Mouse (Mus musculus) NIH3T3 (cell line): ENCODE measurements around the gene Engase.
A peak's percentile ranks its signal among the peaks of the same experiment; 100 is the strongest.

ENCODE experiments used
- DNase-seq: peaks from one replicate; pipeline ENCODE4 v3.0.0-alpha.2; 2012; ENCODE audit warnings: low read depth

Gene Engase

DNA sequence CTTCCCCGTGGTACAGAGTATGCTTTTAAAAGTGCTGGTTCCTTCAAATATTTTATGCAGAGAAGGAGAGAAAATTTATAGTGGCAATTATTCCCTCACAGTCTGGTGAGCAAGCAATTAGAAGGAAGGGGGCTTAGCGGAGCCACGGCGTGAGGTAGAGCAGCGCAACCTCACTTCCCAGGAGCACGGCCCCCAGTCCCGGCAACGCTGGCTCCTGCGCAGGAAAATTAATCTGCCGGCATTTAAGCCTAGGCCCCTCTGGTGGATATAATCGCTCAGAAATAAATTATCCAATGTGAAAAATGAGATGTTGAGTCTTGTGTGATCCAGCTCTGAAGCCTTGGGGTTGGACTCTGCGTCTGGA is 12.3 kb downstream of the Engase start:
- DNase-seq = no peak

DNA sequence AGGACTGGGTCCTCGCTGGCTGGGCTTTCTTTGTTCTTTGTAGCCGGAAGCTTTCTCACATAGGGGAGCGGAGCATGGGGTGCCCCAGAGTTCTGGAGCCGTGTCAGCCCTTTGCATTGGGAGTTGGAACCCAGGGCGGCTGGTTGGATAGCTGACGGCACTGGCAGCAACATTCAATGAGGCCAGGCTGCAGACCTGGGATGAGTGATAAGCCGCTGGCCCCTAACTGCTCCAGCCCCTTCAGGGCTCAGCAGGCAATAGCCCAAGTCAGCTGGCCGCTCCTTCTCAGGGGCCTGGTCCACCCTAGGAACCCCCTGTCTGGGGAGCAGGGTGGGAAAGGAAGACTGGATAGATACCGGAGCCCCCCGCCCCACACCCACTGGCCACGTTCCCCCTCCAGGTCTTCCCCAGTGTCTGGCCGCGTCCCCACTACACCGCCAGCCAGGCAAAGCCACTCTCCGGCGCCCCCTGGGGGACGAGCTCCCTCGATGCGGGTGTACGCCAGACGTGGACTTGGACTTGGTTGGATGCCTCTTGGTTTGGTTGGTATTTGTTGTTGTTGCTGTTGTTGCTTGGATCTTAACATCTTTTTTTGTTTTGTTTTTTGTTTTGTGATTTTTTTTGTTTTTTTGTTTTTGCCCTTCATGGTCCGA is 14.1 kb downstream of the Engase start:
- peak; percentile 59 for DNase-seq

DNA sequence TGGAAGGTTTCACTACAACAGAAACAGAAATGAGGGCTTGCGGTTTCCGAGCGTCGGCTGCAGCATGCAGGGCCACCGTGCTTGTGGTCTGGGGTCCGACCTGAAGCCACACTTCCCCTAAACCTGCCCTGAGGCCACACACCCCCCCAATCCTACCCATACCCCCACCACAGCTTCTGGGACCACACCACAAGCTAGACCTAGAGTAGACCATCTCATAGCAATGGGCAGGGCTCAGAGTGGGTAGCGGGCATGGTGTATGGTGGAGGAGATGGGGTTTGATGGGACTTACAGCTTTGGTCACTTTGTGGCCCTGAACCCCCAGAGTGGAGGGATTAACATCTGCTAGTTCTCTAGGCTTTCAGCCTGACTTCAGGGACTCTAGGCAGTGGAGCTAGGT is 14.6 kb downstream of the Engase start:
- no peak for DNase-seq

DNA sequence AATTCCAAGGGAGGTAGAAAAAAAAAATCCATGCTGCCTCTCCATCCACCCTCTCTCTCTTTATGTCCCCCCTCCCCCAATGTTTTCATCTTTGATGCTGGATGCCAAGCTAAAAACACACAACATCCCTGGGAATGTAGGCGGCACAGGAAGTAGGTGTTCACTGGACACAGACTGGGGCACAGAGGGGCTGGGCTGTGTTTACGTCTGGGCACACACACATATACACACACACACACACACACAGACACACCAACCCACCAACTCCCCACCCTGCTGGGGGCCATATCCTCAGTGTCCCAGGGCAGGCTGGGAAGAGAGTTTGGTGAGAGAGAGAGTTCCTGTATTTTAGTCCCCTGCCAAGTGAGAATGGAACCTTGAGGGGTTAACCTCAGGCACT is 16.8 kb downstream of the Engase start:
- DNase-seq = no peak

DNA sequence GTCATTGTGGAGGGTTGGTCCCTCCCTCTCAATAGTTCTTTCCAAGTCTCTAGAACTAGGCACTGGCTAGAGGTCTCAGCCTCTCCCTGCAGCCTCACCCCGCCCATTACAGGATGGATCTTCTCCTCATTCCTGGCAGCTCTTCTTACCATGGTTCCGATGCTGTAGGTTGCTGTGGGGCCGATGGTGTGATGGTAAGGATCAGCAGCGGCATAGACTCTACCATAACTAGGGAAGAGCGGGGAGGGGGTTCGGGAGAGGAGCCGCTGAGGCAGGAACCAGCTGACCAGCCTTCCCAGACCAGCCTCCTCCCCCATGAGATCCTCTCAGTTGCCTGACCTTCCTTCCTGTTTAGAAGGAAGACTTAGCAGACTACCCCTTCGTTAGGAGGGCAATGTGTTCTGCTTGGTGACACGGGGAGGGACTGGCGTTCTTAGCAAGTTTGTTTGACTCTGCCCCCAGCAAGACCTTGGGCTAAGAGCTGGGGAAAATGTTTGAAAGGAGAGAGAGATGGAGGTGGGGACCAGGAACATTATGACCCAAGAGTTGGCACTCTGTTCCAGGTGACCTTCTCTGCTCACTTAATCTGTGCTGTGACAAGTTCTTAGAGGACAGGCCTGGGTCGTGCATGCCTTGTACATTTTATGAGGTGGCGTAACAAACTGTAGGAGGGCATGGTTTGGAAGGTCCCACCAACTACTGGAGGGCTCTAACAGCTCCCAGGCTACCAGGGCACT is 17.5 kb downstream of the Engase start:
- no peak for DNase-seq

DNA sequence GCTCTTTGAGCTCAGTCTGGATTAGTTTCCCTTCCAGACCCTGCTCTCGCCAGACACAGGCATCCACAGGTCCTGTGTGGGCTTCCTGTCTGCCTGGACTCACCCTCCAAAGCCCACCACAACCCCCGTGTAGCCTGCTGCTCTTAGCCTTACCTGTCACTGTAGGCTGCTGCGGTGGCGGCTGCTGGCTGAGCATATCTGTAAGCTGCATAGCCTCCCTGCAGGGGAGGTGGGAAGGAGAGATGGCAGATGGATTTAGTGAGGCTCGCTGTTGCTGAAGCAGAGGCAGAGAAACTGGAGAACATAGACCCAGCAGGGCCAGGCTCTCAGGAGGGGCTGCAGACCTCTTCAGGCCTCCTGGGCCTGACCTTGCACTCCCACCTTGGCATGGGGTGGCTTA is 18.4 kb downstream of the Engase start:
- DNase-seq = no peak

DNA sequence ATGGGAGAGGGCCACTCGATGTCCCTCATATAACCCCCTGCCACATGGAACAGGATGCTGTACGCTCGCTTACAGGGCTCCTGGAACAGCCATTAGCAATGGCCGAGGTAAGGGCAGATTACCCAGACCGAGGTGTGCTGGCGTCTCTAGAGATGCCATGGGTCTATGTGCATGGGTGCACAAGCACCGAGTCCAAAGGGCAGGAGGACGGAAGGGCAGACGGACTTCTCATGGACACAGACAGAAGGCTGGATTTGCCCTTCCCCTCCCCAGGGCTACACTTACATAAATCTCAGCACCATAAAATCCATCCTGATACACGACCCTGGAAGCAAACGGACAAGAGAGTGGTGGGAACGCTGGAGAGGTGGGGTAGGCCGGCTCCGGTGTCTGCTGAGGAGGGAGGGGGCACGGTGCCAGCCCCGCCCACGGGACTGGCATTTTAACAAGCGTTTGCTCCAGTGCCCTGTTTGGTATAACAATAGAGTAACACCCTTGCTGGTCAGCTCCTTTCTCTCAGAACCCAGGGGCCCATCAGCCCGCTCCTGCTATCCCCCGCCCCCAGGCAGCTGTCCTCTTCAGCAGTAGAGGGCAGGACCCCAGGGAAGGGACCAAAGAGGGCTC is 19.5 kb downstream of the Engase start:
- DNase-seq = no peak

DNA sequence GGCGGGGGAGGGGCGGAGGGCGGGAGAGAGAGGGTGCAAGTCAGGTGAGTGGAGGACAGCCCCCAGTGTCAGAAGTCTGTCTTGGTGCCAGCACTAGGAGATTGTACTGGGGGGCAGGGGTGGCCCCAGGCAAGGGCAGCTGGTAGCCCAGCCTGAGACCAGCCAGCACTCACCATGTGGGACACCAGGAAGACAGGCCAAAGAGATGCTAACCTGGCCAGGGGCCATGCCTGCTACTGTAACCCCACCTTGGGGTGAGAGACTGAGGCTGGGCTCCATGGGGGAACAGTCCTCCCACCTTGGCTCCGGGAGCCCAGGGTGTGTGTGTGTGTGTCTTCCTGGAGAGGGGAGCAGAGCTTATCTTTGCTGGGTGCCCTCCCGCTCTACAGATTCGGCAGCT is 26.4 kb downstream of the Engase start:
- DNase-seq = no peak

DNA sequence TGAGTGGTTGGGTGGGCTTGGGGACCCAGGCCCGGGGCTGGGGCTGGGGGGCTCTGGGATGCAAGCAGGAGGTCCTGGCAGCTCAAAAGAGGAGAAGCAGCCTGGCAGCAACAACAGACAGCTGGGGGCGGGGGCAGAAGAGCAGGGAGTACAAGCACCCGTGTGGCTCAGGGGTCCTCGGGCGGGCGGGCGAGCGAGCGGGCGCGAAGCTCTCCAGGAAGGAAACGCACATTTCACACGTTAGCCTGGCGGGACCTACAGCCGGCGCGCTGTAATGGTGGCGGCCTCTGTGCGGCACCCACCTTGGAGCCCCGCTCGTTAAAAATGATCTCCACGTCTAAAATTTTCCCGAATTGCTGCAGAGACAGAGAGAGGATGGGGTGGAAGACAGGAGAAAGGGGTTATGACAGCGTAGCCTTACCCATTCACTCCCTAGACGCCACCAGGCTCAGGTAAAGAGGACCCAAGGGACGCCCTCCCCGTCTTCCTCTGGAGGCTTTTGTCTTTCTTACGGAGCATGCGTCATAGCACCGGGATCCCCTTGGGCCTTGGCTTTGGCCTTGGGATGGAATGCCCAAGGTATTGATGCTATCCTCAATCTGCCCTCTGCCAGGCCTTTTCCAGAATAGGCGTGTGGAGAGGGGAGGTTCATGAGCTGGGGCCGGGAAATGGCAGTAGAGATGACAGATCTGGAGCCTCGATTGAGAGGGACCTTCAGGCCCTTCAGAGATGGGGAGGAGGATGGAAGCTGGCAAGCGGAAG is 27.0 kb downstream of the Engase start:
- no peak for DNase-seq

DNA sequence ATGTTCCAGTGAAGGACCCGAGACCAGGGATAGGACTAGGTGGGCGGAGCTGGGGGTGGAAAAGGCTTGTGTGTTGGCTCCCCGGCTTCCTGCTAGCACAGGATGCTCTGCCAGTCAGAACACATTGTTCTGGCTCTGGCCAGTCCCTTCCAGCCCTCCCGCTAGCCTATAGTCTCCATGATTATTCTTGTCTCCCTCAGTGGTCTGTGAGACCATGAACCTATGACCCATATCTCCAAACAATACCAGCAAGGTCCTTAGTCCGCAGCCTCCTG is 27.5 kb downstream of the Engase start:
- no peak for DNase-seq

DNA sequence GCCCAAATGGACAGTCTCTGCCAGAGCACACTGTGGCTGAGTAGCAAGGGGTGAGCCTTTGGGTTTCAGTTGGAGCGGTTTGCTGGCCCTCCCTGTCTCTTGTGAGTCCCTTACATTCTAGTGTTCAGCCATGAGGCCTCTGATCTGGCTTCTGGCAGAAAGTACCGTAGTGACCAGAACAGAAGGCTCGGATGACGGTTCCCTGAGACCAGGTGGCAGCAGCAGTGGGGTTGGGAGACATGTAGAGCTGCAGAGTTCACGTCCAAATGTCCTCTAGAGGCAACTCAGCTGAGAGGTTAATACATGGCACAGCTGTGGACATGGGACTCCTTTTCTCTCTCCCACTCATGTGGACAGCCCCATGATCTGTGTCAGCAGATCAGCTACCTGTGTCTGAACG is 30.5 kb downstream of the Engase start:
- no peak for DNase-seq

DNA sequence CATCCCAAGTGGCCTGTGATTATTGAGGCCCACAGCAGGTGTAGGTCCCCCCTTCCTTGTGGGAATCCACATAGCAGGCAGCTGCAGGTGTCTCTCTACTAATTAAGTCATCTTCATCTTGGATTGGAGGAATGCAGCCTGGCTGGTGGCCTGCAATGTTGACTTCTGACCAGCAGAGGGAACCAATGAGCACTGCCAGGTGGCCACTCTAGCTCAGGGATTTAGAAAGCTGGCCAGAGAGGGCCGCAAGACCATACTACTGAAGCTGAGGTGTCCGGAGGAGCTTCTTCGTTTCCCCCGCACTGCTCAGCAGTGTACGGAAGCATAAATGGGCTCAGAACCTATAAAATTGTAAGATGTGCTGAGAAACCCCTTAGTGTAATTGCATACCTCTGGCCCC is 31.3 kb downstream of the Engase start:
- peak; percentile 80 for DNase-seq

DNA sequence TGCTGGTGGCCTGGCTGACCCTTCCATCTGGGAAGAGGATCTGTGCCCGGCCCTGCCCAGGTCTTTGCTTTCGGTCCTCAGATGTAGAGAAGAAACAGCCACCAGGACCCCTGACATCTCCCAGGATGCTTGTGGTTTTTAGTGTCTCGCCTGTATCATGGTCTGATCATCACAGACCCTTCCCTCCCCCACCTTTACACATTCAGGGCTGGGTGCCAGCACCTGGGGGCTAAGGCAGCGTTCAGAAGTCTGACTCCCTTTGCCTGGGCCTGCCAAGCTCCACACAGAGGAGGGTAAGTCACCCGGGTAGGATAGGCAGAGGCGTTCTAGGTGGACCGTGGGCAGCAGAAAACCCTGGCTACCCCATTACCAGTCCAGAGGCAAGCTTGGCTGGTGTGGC is 31.7 kb downstream of the Engase start:
- DNase-seq = no peak

DNA sequence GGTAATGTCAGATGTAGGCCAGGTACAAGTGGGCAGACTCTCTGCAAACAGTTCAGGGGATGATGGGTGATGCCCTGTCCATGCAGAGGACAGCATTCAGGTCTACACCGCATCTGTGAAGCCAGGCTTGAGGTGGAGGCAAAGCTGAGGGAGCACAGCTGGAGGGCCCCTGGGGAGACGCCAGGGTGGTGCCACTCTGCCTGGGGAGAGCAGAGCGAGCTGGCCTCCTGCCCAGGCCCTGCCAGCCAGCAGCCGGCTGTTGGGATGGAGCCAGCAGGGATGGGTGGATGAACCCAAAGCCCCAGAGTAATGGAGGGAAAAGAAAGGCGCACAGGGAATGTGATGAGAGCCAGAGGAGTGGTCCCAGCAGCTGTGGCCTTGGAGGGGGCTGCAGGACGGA is 35.2 kb downstream of the Engase start:
- DNase-seq = no peak

DNA sequence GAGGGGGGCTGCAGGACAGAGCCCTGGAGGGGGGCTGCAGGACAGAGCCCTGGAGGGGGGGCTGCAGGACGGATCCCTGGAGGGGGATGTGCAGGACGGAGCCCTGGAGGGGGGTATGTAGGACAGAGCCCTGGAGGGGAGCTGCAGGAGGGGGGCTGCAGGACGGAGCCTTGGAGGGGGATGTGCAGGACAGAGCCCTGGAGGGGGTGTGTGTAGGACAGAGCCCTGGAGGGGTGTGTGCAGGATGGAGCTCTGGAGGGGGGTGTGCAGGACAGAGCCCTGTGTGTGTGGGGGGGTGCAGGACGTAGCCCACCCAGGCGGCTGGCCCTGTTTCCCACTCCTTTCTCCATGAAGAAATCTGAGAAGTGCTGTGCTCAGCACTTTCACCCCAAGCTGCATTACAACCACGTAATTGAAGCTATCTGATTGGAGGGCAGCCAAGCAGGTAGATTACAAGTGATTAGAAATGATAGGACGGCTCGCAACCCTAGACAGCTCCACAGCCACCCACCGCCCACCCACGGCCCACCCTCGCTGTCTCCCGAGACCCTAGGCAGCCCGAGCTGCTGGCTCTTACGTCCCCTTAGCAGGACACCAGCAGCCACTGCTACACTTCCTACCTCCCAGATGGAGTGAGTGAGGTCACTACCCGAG is 35.8 kb downstream of the Engase start:
- DNase-seq = no peak

DNA sequence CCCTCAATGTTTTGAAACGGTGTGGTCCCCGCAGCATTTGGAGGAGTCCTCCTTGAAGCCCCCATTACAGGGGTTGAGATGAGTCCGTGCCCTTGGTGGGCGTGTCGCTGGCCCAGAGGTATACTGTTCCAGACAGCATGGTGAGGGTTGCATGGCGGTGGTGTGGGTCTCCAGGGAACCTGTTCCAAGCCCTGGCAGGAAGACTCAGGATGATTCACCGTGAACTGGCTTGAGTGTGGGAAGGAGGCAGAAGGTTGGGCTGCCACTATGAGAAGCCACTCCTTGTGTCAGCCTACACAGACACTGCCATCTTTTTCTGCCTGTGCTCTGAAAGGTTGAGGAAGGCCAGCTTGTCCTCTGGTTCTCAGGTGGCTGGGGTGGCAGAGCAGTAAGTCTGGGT is 41.3 kb downstream of the Engase start:
- peak; percentile 43 for DNase-seq

DNA sequence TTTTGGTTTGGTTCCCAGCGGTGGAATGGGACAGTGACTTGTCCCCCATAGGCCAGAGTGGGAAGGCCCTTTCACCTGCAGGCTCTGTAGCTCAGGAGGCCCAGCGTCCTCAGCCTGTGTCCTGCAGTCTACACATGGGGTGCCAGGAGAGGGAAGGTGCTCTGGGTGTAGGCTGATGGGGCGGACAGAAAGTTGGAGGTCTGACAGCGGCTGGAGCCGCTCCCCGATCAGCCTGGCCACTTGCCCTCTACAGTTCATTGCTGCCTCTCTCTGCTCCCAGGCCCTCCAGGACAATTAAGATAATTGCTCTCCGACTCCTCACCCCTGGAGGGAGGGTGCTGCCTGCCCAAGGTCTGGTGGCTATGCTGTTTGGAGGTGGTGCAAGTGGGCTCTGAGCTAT is 42.1 kb downstream of the Engase start:
- no peak for DNase-seq

DNA sequence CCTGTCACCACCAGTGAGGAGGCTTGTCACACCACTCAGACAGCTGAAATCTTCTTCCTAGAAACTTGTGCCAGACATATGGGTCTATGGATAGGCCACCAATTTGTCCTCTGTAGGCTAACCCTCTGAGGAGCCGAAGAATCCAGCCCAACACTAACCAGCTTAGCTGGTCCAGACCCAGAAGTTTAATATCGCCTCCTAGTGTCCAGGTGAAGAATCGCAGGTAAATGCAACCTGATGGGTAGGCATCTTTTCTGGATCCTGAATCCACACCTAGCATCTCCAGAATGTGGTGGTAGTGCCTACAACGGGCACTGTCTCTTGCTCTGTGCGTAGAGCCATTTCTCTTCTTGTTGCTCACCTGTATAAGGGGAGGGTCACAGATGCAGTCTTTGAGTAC is 43.6 kb downstream of the Engase start:
- DNase-seq = no peak

DNA sequence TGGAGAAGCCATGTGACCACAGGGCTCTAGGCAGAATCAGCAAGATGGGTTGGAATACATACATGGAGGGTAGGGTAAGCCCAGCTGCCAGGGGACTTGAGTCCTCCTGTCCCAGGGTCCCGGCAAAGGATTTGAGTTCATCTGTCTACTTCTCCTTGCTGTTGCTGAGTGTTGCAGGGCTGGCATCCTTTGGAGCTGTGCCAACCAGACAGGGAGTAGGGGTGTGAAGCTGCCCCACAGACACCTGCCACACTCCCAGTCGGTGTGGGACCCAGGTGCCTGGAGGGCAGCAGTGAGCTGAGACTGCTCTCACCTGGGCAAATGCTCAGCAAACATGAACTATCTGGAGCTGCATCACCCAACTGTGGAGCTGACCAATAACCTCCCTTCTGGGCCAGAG is 44.3 kb downstream of the Engase start:
- DNase-seq = no peak

DNA sequence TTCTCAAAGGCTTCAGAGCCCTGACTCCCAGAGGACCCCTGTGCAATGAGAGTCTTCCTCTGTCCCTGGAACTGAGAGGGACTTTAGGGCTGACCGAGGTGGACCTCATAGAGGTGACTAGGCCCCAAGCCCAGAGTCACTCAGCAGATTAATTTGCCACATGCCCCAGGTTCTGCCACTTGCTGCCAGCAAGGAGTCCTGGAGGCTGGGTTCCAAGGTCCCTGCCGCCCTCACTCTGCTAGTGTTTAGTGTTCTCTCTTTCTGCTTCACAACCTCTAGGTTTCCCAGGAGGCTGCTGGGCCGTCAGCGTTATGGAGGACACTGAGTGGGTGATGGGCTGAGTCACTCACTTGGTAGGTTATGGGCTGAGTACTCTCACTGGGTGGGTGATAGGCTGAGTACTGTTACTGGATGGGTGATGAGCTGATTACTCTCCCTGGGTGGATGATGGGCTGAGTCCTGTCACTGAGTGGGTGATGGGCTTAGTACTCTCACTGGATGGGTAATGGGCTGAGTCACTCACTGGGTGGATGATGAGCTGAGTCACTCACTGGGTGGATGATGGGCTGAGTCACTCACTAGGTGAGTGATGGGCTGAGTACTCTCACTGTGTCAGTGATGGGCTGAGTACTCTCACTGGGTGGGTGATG is 47.0 kb downstream of the Engase start:
- DNase-seq = peak; percentile 8

DNA sequence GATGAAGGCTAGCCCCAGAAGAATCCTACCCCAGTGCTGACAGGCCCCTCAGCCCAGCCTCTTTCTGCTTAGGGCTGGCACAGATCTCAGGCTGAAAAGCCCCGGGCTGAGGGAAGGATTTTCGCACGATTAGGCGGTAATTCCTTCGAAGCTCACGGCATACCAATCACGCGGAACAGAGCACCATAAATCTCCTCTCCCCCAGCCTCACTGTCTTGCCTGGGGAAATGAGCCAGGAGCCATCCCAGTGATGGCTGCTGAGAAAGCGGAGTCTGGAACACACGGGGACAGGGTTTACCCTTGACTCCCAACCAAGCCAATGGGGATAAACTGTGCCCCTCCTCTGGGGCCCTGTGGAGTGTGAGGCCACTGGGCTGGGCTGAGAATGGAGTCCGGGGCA is 48.4 kb downstream of the Engase start:
- DNase-seq = no peak

DNA sequence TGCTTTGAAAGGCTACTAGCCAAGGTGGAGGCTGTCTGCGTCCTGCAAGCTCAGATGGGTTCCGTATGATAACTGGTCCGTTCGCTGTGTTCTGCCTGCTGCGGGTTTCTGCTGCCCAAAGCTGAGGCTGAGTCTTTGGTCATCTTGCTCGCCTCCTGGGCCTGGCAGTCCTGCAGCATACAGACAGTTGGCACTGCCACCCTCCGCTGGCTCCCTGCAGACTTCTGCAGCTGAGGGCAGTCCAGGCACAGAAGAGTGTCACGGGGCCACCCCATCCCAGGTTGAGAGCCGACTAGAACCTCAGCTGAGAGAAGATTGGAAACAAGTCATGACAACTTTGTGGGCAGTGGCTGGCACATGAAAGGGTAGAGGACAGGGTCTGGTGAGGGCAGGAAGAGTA is 52.1 kb downstream of the Engase start:
- no peak for DNase-seq
